Mouse (Mus musculus): ENCODE results near the gene Cela2a. TPM values are rescaled to one million over a fixed set of nuclear protein-coding genes. Genes with fewer than 3 reads are reported as not detected.

Cela2a gene
- polyA plus RNA-seq, 1 experiment from 2014 or later = not detected

GRCm38 (mm10) chr4:141845999-141846398, 20.0 kb upstream of the Cela2a start, which contains the start of gene Ctrc:
Gene Ctrc (minus strand): TSS chr4:141846359.
- Histone ChIP-seq H3K27ac (no peak within 1 kb of the TSS), H3K9me3 (no peaks in the 10 kb centered on the region; the same call in 1 of the 2 replicates), H3K36me3 (replicated peaks) (no peaks in the 10 kb centered on the region), H3K4me1 (no peaks in the 10 kb centered on the region), H3K27me3 (ENCODE audit: poor library complexity, severe bottlenecking) (no peaks in the 10 kb centered on the region), H3K4me3 (no peak within 1 kb of the TSS)
- 87% methylated on average over 6 of the region's 6 CpGs for WGBS
- DNase-seq (ENCODE audit: extremely low spot score, low spot score) = no peak

DNA sequence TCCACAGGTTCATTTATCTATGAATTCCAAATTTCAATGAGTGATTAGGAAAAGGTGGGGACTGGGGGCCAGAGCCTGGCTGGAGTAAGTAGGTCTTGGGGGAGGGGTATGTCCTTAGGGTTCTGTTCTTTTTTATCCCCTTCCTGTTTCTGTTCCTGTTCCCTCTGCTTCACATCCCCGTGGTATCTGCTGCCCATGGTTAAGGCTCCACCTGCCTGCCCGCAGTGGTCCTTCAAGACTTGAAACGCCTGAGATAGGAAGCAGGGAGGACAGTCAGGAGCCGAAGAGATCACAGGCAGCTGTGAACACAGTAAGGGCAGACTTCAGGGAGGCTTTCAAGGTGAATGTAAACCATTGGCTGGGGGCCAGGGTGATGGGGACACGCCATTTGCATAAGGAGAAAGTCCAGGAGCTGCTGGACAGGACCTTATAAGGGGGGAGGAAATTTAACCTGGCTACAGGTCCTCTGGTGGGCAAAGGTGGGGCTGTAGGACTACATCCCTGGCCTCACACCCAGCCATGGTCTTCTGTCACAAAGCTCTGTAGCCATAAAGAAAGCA, 8.7 kb upstream of the Cela2a start:
- Histone ChIP-seq H3K4me3 (no peak overlapping the region), H3K9me3 (no peaks in the 10 kb centered on the region), H3K27me3 (ENCODE audit: poor library complexity, severe bottlenecking) (no peaks in the 10 kb centered on the region), H3K36me3 (replicated peaks) (no peaks in the 10 kb centered on the region), H3K27ac (no peak overlapping the region), H3K4me1 (peaks cover 4% of the 10 kb centered on the region; the same call in 1 of the 2 replicates)
- WGBS = 72% methylated on average over 5 of the region's 5 CpGs
- no peak for DNase-seq (ENCODE audit: extremely low spot score, low spot score)

- Histone ChIP-seq H3K9me3 (no peaks in the 10 kb centered on the region), H3K4me3 (no peak overlapping the region), H3K27me3 (ENCODE audit: poor library complexity, severe bottlenecking) (no peaks in the 10 kb centered on the region), H3K36me3 (replicated peaks) (no peaks in the 10 kb centered on the region), H3K4me1 (peaks cover 4% of the 10 kb centered on the region; the same call in 1 of the 2 replicates), H3K27ac (no peak overlapping the region)
- no peak for DNase-seq (ENCODE audit: extremely low spot score, low spot score)
- 71% methylated on average over 1 of the region's 1 CpGs for WGBS
These were observed 8.0 kb upstream of the Cela2a start for GRCm38 (mm10) chr4:141833911-141834310.

DNA sequence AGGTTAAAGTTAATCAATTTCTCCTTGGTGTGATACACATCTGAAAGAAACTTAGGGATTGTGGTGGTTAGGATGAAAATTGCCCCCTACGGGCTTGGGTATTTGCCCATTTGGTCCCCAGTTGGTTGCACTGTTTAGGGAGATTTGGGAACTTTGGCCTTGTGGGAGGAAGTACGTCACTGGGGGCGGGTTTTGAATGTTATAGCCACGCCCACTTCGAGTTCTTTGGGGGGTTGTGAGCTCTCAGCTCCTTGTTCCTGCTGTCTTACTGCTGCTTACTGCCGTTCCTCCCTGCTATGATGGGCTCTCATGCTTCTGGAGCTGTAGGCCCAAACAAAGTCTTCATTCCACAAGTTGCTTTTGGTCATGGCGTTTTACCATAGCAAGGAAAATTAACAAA, 5.4 kb upstream of the Cela2a start:
- Histone ChIP-seq H3K27ac (no peak overlapping the region), H3K36me3 (replicated peaks) (no peaks in the 10 kb centered on the region), H3K27me3 (ENCODE audit: poor library complexity, severe bottlenecking) (no peaks in the 10 kb centered on the region), H3K4me3 (no peak overlapping the region), H3K9me3 (no peaks in the 10 kb centered on the region), H3K4me1 (peaks cover 4% of the 10 kb centered on the region; the same call in 1 of the 2 replicates)
- no peak for DNase-seq (ENCODE audit: extremely low spot score, low spot score)
- WGBS = 82% methylated on average over 7 of the region's 7 CpGs

DNA sequence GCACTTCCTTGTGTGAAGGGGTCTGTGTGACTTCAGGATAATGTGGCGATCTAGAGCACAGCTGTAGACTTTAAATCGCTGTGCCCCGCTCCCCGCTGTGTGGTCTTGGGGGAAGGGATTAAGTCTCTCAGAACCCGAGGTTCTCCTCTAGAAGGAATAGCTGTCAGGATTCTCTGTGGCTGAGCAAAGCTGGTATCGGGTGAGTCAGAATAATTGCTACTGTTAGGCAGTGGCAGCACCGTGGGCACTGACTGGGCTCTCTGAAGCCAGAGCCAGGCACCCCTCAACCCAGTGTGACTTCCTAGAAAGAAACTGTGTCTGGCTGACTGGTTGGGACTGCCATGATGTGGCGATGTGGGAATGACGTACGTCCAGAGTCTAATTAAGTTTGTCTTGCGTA, 4.4 kb upstream of the Cela2a start:
- H3K4me1 ChIP-seq = peaks cover 4% of the 10 kb centered on the region; the same call in 1 of the 2 replicates
- H3K27ac ChIP-seq = no peak overlapping the region
- H3K9me3 ChIP-seq = no peaks in the 10 kb centered on the region
- DNase-seq (ENCODE audit: extremely low spot score, low spot score) = no peak
- no peaks in the 10 kb centered on the region for H3K27me3 ChIP-seq (ENCODE audit: poor library complexity, severe bottlenecking)
- 57% methylated on average over 11 of the region's 11 CpGs for WGBS
- H3K36me3 ChIP-seq (replicated peaks) = no peaks in the 10 kb centered on the region
- H3K4me3 ChIP-seq = no peak overlapping the region

- DNase-seq (ENCODE audit: extremely low spot score, low spot score) = no peak
- peaks cover 5% of the 10 kb centered on the region; the same call in 1 of the 2 replicates for H3K4me1 ChIP-seq
- H3K4me3 ChIP-seq = no peak overlapping the region
- no peaks in the 10 kb centered on the region for H3K9me3 ChIP-seq
- no peaks in the 10 kb centered on the region for H3K36me3 ChIP-seq (replicated peaks)
- WGBS = 76% methylated on average over 4 of the region's 4 CpGs
- H3K27ac ChIP-seq = no peak overlapping the region
- no peaks in the 10 kb centered on the region for H3K27me3 ChIP-seq (ENCODE audit: poor library complexity, severe bottlenecking)
These were observed 2.2 kb upstream of the Cela2a start for GRCm38 (mm10) chr4:141828177-141828576.

DNA sequence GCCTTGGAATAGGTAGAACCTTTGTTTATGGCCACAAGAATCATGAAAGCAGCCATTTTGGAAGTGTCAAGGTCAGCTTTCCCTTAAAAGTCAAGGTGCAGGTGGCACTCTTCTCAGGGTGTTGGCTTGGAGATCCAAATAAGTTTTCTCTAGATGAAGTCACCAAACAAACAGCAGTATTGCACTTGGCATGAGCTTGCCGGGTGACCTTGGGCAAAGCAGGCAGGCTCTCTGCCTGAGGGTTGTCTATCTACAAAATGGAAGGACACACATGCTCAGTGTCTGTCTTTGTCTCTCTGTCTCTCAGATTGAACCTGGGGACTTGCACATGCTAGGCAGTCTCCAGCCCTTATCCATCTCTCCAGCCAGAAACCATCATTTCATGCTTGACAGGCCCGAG, 1.4 kb upstream of the Cela2a start:
- WGBS = 92% methylated on average over 2 of the region's 2 CpGs
- H3K27me3 ChIP-seq (ENCODE audit: poor library complexity, severe bottlenecking) = no peaks in the 10 kb centered on the region
- no peak overlapping the region for H3K4me3 ChIP-seq
- no peak overlapping the region for H3K27ac ChIP-seq
- DNase-seq (ENCODE audit: extremely low spot score, low spot score) = no peak
- H3K9me3 ChIP-seq = no peaks in the 10 kb centered on the region
- H3K4me1 ChIP-seq = peaks cover 9% of the 10 kb centered on the region
- no peaks in the 10 kb centered on the region for H3K36me3 ChIP-seq (replicated peaks)

DNA sequence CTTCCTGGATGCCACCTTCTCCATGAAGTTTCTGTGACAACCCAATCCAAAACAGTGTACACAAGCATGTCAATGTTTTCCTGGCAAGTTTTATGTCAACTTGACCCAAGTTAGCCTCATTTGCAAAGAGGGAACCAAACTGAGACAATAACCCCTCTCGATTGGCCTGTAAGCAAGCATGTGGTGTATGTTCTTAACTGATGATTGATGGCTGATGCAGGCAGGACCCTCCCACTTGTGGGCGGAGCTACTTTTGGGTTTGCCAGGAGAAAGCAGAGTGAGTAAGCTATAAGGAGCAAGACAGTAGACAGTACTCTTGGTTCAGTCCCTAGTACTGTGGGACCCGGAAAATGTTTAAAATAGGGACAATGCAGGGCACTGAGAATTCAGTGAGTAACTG, 3.0 kb downstream of the Cela2a start:
- H3K4me3 ChIP-seq = no peak overlapping the region
- no peak for DNase-seq (ENCODE audit: extremely low spot score, low spot score)
- no peaks in the 10 kb centered on the region for H3K9me3 ChIP-seq
- no peaks in the 10 kb centered on the region for H3K27me3 ChIP-seq (ENCODE audit: poor library complexity, severe bottlenecking)
- H3K4me1 ChIP-seq = peaks cover 8% of the 10 kb centered on the region; the same call in 1 of the 2 replicates
- WGBS = 70% methylated on average over 3 of the region's 3 CpGs
- H3K36me3 ChIP-seq (replicated peaks) = no peaks in the 10 kb centered on the region
- no peak overlapping the region for H3K27ac ChIP-seq

DNA sequence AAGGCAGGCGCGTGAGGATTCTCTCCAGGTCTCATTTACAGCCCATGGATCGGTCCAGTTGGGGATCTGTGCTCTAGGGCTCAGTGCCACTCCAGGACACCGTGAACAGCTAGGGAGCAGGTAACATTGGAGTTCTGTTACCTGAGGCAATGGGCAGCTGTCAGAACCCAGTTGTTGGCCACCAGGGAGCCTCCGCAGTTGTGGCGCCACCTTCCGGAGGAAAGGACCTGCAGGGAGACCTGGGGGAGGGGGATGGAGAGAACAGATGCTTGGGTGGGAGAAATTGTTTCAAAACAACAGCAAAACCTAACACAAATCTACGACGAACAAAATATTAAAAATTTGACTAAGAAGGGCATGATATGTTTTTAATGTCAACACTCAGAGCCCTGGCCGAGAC, 3.9 kb downstream of the Cela2a start:
- Histone ChIP-seq H3K9me3 (no peaks in the 10 kb centered on the region), H3K4me3 (no peak overlapping the region), H3K27ac (no peak overlapping the region), H3K36me3 (replicated peaks) (no peaks in the 10 kb centered on the region), H3K4me1 (peaks cover 17% of the 10 kb centered on the region), H3K27me3 (ENCODE audit: poor library complexity, severe bottlenecking) (no peaks in the 10 kb centered on the region)
- WGBS = 79% methylated on average over 10 of the region's 10 CpGs
- no peak for DNase-seq (ENCODE audit: extremely low spot score, low spot score)

- no peaks in the 10 kb centered on the region for H3K9me3 ChIP-seq
- 86% methylated on average over 3 of the region's 3 CpGs for WGBS
- no peak for DNase-seq (ENCODE audit: extremely low spot score, low spot score)
- 0 out of 2 replicates have a peak, but pooled peaks cover 1% of the 10 kb centered on the region for H3K36me3 ChIP-seq (replicated peaks)
- peaks cover 22% of the 10 kb centered on the region for H3K4me1 ChIP-seq
- H3K4me3 ChIP-seq = no peak overlapping the region
- no peaks in the 10 kb centered on the region for H3K27me3 ChIP-seq (ENCODE audit: poor library complexity, severe bottlenecking)
- H3K27ac ChIP-seq = no peak overlapping the region
These were observed 4.8 kb downstream of the Cela2a start for GRCm38 (mm10) chr4:141821178-141821577.

GRCm38 (mm10) chr4:141819316-141819715, 6.6 kb downstream of the Cela2a start:
- 95% methylated on average over 7 of the region's 7 CpGs for WGBS
- Histone ChIP-seq H3K27ac (no peak overlapping the region), H3K36me3 (replicated peaks) (peaks cover 20% of the 10 kb centered on the region), H3K9me3 (no peaks in the 10 kb centered on the region), H3K27me3 (ENCODE audit: poor library complexity, severe bottlenecking) (no peaks in the 10 kb centered on the region), H3K4me1 (peaks cover 24% of the 10 kb centered on the region), H3K4me3 (no peak overlapping the region)
- no peak for DNase-seq (ENCODE audit: extremely low spot score, low spot score)

- no peak for DNase-seq (ENCODE audit: extremely low spot score, low spot score)
- WGBS = 91% methylated on average over 13 of the region's 13 CpGs
These were observed 7.1 kb downstream of the Cela2a start for GRCm38 (mm10) chr4:141818861-141819260.

GRCm38 (mm10) chr4:141817706-141818105, 8.3 kb downstream of the Cela2a start:
- H3K4me3 ChIP-seq = no peak overlapping the region
- H3K27me3 ChIP-seq (ENCODE audit: poor library complexity, severe bottlenecking) = no peaks in the 10 kb centered on the region
- 51% methylated on average over 10 of the region's 10 CpGs for WGBS
- no peaks in the 10 kb centered on the region for H3K9me3 ChIP-seq
- peaks cover 20% of the 10 kb centered on the region for H3K4me1 ChIP-seq
- peak overlapping the region; percentile 40; the same call in 1 of the 2 replicates for H3K27ac ChIP-seq
- H3K36me3 ChIP-seq (replicated peaks) = peaks cover 35% of the 10 kb centered on the region
- no peak for DNase-seq (ENCODE audit: extremely low spot score, low spot score)

More at GRCm38 (mm10) chr4:141818861-141819260, 7.1 kb downstream of the Cela2a start:
- Histone ChIP-seq H3K4me3 (no peak overlapping the region), H3K9me3 (no peaks in the 10 kb centered on the region), H3K36me3 (replicated peaks) (peaks cover 25% of the 10 kb centered on the region), H3K27ac (no peak overlapping the region), H3K27me3 (ENCODE audit: poor library complexity, severe bottlenecking) (no peaks in the 10 kb centered on the region), H3K4me1 (peaks cover 24% of the 10 kb centered on the region)

Data from forebrain, embryonic 10.5 days (tissue).